Mouse (Mus musculus): ENCODE measurements at regions not wholly inside any gene's neighbourhood (a gene's known extent, or its start where the extent isn't known, plus 50 kb on each side); places are given as distances from the start of the nearest gene placed in this dataset.

DNA sequence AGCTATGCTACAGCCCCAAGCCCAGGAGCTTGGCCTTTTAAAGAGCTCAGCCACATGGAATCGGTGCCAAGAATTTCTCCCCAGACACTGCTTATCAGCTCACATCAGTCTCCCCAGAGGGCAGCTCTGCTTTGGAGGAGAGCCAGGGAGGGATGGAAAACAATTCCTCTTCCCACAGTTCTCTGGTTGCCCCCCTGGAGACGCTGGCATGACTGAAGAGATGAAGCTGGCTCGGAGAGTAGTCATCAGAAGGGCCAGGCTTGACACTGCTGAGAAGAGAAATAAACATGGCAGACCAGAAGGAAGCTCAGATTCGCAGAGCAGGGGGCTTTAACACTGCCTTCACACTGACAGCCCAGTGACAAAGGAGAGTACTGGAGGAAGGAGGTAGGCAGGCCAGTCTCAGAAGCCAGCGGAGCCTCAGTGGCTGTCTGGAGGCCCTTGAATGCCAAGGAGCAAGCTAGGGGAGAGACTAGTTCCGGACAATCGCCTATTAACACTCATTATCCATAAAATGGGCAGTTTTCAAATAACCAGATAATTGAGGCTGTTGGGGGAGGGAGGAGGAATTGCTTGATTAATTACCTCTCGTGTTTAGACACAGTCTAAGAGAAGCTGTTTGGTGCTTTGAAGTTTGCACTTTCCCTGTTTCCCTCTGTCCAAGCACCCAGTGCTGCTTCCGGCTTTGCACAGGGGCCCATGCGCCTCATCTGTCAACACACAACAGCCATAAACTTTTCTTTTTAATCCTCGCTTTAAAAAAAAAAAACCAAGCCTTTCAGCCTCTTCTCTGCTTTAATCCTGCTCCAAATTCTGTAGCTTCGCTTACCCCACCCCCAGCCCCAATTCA lies 148.3 kb downstream of the Ddx1 start:
- in situ Hi-C loops (cut with MboI, MseI), result no loop called here

DNA sequence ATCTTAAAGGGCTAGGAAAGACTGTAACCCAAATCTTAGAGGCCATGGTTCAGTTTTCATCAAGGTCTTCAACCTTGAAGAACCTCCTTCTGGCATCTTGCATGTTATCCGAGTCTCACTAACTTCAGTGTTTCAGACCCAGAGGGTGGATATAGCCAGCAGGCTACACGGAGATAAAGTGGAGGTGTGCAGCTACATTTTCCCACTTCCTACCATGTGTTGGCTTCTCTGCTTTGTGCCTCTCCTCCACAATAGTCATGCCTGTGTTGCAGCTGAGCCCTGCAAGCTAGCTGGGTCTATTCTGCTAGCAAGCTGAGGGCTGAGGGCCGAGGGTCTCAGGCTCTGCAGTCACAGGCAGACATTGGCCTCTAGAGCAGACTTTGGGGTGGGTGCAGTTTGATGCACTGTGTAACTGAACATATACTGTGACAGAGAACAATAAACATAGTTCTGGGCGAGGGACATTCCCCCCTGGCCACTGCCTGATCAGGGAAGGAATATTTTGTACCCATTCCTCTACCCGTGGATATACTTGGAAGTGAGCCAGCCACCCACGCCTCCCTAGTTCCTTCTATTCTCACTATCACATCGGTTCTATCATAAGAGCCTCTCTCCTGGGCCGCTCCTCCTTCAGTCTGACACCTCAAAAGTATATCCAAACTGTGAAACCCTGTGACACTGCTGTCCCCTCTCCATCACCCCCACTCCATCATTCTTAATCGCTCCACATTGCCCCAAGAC lies 152.6 kb upstream of the Mycn start:
- in situ Hi-C loops (cut with MboI, MseI), result loop anchor here (10.0 kb wide), 1 partner anchor 1729 kb away; no protein-coding TSS in a partner anchor

DNA sequence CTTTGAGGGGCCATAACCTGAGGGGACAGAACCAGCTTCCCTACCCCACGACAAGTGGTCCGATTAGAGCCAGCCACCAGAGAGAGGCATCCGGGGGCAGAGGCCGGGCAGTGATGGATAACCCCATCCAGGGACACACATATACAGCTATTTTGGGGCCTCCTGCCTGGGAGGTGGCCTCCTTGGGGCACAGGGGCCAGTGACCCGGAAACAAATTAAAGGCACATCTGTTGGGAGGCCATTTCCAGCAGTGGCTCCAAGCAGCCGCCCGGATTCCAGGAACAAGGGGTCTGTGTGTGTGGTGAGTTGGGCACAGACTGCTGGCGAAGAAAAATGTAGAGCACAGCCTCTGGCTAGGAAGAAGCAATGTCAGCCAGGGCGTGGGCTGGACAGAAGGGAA lies 144.2 kb upstream of the Mycn start:
- in situ Hi-C loops (cut with MboI, MseI), result no loop called here

DNA sequence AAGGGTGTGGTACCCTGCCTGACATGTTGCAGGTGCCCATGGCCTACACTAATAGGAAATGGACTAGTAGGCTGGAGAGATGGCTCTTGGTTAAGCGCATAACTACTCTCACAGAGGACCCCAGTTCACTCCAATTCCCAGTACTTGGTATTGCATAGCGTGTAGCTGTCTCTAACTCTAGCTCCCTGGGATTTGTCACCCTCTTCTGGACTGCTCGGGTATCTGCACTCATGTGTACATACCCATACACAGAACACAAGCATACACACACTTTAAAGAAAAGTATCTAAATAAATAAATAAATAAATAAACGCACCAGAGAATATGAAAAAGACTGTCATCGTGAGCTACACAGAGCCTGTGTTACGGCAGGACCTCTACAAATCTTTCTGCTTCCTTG lies 143.8 kb upstream of the Mycn start:
- in situ Hi-C loops (cut with MboI, MseI), result no loop called here

DNA sequence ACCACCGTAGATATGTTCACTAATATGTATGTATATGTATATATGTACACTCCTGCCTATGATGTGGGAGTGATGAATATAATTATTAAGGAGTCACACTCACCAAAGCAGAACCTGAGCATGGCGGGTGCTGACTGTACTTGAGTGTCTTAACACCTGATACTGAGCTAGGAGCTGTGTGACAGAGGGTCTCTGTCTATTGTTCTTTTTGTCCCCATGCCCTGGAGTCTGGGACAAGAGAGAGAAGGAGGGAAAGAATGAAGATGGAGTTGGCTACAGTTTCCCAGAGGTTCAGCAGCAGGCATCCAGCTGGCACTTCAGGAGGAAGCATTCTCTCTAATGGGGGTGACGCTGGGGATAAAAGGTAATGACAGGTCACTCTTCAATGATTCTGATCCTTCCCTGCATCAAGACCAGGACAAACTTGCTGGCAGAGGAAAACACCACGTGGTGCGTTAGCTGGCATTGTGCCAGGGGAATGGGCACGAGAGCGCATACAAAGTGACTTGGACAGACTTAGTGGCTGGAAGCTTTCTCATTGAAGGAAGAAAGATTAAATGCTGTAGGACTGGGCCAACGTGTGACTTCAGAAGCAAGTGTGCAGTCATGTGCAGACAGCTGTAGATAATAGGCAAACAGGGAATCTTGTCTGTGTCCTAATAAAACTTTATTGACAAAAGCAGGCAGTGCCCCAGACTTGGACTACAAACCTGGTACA lies 141.8 kb upstream of the Mycn start:
- in situ Hi-C loops (cut with MboI, MseI), result no loop called here

DNA sequence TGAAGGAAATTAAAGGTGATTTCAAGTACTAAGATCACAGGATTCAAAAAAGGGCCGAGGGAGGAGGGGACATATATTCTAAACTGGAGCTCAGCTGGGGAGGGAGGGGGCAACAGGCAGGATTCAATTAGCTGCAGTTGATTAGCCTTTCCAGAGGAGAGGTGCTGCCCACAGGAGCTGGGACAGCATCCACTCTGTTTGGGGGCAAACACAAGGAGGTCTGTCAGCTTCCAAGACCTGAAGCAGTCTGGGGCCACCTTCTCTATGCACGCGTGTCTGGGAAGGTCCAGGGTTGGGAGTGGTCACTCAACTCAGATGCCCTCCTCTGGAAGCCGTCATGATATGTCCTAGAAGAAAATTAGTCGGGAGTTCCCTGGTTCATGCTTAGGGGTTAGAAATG lies 139.1 kb upstream of the Mycn start:
- in situ Hi-C loops (cut with MboI, MseI), result no loop called here

DNA sequence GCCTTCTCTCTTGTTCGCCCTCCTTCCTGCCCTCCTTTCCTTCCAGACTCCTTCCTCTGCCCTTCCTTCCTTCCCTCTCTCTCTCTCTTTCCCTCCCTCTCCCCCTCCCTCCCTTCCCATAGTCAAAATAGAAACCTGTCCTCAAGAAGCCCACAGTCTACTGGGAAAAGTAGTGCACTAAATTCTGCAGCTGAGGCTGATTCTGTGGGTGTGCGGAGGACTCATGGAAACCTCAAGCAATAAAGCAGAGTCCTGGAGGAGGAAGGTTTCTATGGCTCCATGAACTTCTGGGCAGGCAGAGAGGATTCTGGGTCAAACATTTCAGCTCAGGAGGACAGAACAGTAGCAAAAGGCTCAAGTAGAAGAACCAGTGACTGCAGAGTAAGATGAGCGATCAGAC lies 138.1 kb upstream of the Mycn start:
- in situ Hi-C loops (cut with MboI, MseI), result no loop called here

DNA sequence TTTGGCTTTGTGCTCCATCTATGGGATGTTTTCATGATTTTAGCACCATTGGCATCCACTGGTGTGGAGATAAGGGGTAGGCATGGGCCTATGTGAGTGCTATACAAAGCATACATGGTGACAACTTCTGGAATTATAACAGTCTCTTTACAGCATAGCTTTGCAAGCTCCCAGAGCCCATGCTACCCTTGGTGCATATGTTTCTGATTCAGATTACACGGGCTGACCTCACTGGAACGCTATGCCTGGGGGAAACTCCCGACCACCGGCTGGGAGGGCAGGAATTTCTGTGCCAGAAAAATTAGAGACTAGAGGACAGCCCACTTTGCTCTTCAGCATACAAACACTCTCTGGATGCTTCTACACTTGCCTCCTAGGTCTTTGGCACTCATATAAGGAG lies 136.0 kb upstream of the Mycn start:
- in situ Hi-C loops (cut with MboI, MseI), result no loop called here

DNA sequence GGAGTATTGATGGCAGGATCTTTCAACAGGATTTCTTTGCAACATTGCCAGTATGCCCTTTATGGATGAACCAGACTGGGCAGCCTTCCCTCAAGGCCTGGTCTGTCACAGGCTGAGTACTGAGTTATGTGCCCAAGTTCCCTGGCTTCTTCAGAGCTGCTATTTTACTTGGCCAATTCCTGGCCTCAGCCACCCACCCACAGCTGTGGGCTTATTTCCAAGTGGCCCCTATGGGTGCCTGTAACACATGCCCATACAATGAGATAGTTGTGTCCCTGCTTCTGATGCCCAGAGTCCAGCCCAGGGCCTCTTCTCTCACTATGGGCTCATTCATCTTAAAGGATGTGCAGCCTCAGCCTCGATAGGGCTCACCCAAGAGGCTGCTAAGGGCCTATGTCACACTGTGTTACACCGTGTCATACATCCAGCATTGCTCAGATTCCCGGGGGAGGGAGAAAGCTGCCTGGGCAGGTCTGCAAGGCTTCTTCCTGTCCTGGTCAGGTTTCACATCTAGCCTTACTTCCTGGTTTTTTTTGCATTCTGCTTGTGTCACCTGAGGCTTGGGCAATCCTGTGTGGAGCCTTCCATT lies 135.1 kb upstream of the Mycn start:
- in situ Hi-C loops (cut with MboI, MseI), result no loop called here

DNA sequence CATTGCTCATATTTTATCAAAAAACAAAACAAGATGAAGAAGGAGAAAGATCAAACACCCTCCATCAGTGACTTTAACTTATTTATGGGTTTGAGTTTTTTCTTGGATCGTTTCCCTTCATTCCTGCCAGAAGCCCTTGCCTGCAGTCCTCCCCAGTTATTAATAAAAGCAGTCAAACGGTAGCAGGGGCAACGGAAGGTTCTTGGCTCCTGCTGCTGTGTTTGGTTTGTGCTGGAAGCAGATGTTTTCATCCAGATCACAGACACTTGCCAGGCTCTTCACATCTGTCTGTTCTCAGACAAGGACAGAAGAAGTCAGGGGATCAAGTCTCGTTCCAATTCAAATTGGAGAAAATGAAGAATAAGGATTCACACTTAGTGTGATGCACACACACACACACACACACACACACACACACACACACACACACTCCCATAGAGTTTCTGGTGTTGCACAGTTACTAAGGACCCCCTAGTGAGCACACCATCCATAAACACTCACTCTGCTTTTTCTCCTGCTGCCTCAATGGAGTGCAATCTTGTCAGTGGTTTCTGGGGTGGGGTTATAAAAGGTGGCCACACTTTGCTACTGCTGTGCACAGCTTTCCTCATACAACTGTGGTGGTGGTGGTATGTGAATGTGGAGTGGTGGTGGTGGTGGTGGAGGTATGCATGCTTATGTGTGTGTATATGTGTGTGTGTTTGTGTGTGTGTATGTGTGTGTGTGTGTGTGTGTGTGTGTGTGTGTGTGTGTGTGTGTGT lies 131.6 kb upstream of the Mycn start:
- in situ Hi-C loops (cut with MboI, MseI), result no loop called here

DNA sequence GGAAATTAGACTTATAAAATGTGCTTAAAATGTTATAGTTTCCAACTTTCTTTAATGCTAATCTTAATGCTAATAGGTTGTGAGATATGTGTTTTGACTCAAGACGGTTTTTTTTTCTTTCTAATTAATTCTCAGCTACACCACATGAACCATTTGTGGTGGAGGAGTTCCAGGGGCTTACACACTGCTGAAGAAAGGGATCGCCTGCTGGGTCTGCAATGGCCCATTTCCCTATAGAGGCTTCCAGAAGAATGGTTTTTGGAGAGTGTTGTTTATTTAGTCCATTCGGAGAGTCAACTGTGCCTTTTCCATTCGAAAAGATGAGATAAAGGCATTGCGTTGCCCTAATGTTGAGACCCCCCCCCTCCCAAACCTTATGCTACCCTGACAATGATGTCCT lies 125.6 kb upstream of the Mycn start:
- in situ Hi-C loops (cut with MboI, MseI), result no loop called here

DNA sequence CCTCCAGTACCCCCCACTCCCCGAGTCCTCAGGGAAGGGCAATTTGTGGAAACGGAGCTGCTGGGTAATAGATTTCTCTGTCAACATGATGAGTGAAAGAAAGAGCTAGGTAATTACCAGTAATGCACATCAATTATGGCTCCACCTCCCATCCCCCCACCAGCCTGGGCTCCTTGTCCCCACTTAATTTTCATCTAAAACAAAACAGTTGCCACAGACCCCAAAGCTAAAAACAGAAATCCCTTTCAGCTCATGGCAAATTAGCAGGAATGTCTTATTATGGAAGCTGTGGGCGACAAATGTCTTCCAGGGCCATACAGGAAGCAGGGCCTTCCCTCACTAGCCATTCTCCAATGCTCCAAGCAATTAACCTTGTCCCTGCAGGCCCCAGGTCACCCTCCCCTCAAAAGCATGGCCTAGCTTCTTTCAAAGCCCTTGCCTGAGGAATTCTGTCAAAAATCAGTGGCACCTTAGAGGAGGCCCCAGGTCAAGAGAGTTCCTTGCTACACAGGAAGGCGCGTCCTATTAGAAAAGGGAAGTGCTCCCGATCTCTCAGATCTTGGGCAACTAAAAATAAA lies 125.0 kb upstream of the Mycn start:
- in situ Hi-C loops (cut with MboI, MseI), result no loop called here

DNA sequence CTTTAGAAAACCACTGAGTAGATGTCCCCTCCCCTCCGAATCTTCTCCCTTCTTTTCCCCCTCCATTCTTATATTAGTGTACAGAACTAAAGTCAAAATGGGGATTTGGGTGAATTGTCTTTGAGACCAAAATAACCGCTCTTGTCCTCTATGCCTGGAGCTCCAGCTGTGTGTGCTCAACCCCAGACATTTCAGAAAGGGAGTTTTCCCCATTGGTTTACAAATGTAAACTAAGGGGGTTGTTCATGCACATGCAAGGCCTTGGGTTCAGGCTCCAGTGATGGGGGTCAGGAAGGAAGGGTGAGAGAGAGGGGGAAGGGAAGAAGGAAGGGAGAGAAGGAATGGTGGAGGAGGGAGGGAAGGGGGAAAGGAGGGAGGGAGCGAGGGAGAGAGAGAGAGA lies 117.8 kb upstream of the Mycn start:
- in situ Hi-C loops (cut with MboI, MseI), result no loop called here

DNA sequence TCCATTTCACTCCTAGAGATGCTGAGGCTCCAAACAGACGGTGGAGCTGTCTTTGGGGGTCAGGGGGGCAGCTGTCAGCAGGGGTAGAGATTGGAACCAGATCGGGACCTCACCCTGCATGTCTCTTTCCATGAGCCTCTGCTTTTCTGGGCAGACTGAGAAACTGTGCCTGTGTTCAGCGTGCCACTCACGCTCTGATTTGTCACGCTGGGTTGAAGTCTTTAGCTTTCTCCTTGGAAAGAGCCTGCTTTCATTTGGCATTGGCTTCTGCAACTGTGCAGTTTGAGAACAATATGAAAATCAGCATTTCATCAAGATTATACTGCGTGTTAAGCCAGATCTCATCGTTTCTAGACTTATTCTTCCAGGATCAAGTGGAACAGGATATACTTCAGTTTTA lies 114.5 kb upstream of the Mycn start:
- in situ Hi-C loops (cut with MboI, MseI), result no loop called here

DNA sequence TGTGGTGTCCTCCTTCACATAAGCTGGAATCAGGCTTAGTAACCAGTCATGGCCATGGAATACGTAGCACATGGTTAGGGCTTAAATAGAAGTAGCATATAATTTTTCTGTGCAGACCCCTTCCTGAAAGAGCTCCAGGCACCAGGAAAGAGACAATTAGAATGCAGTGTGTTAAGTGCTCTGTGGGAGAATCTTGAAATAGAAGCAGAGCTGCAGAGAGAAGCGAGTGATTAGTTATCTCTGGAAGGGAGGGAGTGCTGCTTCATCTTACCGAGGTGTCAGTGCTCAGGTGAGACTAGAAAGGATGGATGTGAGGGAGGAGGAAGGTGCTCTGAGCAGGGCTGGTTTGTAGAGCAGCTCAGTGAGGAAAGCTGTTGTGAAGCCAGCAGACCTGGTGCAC lies 112.9 kb upstream of the Mycn start:
- in situ Hi-C loops (cut with MboI, MseI), result no loop called here

DNA sequence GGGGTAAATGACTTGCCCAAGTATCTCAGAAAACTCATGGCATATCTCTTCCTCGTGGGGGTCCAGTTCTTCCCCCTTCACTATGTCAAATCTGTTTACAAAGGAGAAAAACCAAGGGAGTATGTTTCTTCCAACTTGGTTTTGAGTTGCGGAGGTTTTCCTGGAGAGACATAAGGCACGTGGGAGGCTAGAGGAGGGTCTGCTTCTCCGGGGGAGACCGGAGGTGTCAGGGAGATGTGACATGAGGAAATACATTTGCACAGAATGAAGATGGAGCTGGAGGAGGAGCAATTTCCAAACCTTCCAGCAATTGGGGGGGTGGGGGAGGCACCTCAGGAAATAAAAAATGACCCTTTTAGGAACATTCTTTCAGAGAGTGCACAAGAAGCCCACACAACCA lies 112.0 kb upstream of the Mycn start:
- in situ Hi-C loops (cut with MboI, MseI), result no loop called here

DNA sequence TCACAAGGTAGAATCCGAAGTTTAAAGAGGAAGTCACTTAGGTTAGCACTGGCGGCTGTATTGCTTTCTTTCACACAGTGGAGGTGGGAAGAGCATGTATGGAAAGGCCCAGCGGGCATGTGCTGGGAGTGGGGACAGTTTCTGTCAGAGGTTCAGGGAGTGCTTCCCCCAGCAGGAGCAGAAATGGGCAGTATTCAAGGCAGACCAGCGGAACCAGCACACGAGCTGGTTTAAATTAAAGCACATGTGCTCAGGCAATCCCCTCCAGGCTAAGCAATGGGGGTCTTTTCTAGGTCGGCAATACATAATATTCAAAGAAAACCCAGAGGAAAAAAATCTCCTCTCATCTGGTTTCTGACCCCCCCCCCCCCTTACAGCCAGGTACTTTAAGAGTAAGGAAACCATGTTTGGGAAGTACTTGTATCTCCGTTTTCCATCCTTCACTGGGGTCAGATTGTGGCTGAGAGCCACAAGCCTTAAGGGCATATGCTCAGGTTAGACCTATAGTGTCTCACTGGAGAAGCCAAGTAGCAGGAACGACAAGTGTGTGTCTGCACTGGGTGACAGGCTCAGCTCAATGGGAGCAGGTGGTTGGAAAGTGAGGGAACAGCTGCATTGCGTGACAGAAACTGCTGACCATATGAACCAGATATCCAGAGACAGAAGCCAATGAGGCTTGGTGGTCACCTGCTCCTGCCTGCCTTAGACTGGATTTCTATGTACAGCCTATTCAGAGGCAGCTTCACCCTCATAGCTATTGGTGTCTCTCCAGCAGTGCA lies 111.3 kb upstream of the Mycn start:
- in situ Hi-C loops (cut with MboI, MseI), result no loop called here

DNA sequence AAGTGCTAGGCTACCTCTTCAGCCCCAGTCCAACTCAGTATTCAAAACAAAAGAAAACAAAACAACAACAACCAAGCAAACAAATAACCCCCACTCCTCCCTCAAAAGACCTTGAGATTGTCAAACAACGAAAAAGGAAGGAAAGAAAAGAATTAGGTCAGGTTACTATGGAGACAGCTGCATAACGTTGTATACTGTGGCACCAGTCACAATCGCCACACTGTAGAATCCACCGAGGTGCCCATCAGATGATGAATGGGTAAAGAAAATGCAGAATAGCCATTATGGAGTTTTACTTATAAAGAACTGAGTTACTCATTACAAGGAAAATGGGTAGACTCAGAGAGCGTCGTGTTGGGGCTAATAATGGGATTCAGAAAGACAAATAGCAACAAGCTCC lies 110.5 kb upstream of the Mycn start:
- in situ Hi-C loops (cut with MboI, MseI), result no loop called here

DNA sequence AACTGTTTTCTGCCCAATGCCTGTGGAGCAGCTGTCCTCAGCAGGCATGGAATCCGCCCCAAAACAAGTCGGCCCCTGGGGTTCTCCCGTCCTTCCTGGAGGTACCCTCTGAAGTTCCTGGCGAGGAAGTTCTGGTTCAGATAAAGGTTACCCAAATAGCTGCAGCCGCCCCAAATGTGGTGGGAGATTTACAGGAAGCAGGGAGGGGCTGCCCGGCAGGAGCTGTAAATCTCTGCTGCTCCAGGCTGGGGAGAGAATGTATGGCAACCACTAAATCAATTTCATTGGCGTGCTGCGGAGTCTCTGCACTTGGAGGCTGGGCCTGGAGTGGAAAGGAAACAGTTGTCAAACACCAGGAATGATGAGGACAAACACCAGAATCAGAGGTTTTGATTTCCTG lies 107.9 kb upstream of the Mycn start:
- in situ Hi-C loops (cut with MboI, MseI), result no loop called here

DNA sequence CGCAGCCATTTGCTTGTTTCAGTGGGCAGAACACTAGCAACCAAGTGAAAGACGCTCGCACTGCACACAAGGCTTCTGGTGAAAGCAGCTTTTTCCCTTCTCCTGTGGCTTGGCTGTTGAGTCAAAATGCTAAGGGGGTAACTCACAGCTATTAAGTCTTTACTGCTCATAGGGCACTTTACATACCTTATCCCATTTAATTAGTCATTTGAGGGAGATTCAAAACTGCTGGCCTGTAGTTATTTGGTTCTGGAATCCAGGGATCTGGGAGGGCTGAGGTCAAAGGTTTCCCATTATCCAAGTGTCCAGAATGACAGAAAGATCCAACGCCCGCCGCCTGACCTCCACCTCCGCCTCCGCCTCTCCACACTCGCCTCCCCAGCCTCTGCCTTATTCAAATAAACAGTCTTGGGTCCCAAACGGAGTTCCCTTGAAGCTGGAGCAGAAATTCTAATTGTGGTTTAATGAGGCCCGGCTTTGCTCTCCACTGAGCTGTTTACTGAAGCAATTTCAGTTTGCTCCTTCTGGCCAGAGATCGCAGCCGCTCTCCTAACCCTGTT lies 106.5 kb upstream of the Mycn start:
- in situ Hi-C loops (cut with MboI, MseI), result no loop called here

Data from regulatory T cell (primary cell).